Mouse (Mus musculus) embryonic fibroblast, embryonic 13.5 days (primary cell): ENCODE measurements around the gene Mepce.

Source experiments
- CTCF ChIP-seq: IDR thresholded peaks from 2 replicates; pipeline ENCODE4 v1.5.1; 2011; ENCODE audit warnings: mild to moderate bottlenecking, control low read depth, low read length, moderate library complexity, borderline replicate concordance; ENCODE audit not compliant: insufficient read depth
- POLR2A ChIP-seq: IDR thresholded peaks from 2 replicates; pipeline ENCODE4 v1.6.1; 2011; ENCODE audit warnings: low read depth, mild to moderate bottlenecking, control low read depth, low read length, moderate library complexity

DNA sequence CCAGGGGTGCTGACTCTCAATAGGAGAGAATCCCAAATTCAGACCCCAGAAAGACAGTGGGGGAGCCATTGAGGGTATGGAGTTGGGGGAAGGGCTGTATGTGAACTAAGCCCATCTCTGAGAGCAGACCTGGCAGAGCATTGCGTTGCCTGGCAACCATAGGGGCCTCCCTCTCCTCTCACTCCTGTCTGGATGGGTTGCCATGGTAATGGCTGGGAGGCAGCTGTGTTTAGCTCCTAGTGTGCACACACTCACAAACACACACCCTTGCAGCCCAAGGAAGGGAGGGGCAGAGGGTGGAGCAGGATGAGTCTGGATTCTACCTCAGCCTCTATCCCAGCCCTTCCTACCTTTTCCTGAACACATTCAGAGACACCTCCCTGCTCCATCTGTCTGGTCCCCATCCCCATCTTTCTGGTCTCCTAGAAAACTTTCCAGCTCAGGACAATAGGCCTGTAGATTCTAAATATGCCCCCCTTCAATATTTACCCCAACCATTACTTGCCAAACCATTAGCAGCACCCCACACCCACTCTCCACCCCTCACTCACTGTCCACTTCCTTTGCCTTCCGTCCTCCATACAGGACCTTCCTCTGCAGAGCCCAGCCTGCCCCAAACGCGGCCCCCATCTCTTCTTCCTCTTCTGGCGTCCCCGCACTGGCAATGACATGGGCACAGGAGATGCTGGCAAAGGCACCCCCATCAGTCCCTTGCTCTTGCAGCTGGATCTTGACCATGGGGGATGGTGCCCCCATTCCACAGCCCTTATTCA, 53.0 kb downstream of the Mepce start:
- no peak for TF ChIP-seq POLR2A
- TF ChIP-seq CTCF = no peak
